Mouse (Mus musculus) right cerebral cortex, postnatal 25 days (tissue): ENCODE measurements around the gene Rora.

ENCODE experiments used
- DNase-seq: peaks from one replicate; pipeline ENCODE4 v3.0.0; 2022

Gene Rora

GRCm38 (mm10) chr9:68694889-68695495 is 41.4 kb downstream of the Rora start:
- no peak for DNase-seq

DNA sequence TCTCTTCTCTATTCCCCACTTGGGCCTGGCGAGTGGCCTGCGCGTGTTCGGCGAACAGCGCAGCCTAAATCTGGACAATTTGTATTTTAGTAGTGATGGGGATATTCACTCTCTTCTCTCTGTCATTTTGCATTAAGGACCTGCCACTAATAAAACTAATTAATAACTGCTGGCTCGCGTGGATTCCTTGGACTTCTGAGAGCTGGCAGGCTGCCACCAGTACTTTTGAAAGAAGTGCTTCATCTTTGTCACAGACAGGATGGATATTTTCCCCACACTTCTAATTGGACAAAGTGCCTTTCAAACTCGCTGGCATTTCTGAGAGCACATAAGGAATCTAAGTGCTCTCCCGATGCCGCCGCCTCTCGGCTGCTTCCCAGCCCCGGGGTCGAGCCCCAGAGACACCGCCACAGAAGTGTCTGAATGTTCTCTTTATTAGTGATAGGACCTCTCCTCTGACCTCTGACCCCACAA is 41.9 kb downstream of the Rora start:
- no peak for DNase-seq

DNA sequence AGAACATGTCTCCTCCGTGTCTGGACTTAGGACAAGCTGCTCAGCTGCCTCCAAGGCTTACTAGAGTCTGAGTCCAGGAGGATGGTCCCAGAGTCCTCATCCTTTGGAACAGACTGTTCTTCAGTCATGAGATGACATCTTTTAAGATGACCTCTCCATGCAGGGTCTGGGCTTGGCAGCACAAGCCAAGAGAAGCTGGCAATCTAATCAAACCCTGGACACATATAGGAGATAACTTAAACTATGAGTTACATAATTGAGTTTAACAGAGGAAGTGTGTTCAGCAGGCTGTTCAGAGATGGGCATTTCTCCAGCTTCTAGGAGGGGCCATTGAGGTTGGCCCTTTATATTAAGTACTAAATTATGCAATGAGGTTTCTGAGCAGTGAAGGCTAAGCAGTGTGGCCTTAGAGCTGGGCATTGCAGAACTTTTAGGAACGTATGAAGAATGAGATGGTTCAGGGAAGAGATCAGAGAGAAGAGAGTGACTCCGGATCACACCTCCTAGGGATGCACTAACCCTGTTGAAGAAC is 42.9 kb downstream of the Rora start:
- no peak for DNase-seq

DNA sequence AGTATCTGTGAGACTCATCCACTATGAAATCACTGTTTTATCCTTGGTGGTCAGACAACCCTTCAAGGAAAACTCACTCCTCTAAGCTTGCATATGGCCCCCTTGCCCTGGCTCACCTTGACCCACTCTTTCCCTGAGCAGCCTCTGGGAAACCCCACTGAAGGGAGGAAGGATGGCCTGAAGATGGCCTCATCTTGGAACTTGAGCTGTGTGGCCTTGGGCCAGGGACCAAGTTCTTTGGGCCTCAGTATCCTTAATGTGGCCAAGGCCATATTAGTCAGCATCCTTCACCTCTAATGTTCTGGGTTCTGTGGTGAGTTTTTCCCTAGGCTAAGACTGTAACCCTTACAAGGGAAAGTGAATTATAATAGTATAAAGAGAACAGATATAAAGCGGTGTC is 45.8 kb downstream of the Rora start:
- DNase-seq: no peak

GRCm38 (mm10) chr9:68699856-68700255 is 46.3 kb downstream of the Rora start:
- DNase-seq: no peak

- no peak for DNase-seq
Measured at GRCm38 (mm10) chr9:68707636-68708035, 54.0 kb downstream of the Rora start.

- no peak for DNase-seq
Measured at GRCm38 (mm10) chr9:68709232-68709631, 55.6 kb downstream of the Rora start.

DNA sequence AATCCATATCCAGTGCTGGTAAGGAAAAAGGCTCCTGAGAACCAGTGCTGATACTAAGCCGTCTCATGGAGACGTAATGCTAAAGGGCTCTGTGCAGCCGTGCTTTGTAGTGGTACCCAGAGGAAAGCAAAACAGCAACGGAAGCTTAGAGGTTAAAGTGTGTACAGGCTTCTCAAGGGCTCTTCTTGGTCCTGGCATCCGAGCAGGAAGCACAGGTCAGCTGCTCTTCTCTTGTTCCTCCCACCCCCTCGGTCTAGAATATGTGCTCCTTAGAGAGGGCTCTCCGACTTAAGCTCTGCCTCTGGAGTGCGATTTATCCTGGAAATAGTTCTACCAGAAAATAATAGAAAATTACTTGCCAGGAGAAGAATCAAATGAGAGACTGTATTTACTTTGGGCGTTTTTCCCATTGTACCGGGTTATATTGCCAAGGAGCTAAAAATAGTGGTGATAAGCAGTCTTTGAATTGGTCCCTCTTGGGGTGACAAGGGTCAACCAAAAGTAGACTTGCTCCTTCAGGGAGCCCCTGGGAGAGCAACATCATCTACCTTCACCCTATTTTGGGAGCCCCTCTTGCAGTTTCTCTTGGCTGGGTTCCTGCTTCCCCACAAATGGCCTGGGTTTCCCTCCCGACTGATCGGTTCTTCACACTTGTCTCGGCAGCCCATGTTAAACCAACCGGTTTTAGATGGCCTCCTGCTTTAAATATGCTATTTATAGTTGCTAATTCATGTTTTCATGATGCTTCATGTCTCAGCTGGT is 57.5 kb downstream of the Rora start:
- DNase-seq: no peak

- no peak for DNase-seq
Measured at GRCm38 (mm10) chr9:68716961-68717360, 63.4 kb downstream of the Rora start.

GRCm38 (mm10) chr9:68718427-68718826 is 64.8 kb downstream of the Rora start:
- no peak for DNase-seq

DNA sequence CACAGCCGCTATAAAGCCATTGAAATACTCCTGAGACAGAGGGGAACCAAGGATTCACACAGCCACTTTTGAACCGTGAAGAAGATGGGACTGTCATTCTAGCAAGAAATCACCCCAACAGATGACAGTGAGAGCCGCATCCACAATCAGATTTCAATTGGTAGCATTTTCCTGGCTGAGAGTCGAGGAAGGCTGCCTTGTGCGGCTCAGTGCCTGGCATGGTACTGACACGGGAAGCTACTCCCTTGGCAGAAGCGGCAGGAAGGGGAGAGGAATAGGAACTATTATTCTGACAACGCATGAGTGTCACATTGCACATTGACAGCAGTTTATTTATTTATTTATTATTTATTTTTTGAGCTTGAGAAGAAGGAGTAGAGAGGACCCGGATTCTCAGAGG is 65.7 kb downstream of the Rora start:
- no peak for DNase-seq

DNA sequence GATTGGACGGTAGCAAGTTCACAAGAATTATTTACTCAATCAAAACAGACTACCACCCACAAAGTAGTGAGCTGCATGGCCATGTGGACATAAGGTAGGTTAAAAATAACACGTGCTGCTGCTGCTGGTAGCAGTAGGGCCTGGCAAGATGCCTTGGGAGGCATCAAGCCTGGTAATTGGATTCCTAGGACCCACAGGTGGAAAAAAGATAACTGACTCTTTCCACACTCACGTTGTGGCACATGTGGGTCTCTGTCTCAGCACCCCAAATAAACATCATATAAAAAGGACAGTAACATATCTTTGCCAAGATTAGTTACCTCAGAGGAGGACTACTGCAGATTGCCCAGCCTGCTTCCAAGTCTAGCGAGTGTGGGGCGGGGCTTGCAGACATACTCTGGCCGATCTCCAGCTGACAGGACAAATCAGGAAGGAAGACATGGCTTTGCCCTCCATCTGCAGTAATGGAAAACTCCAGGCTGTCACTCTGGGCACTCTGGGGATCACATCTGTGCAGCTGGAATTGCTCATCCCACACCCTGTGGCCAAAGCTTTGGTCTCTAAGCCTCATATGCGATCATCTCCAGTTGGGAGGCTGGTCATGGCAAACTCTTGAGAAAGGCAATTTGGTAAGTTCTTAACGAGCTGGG is 71.2 kb downstream of the Rora start:
- peak; percentile 15 for DNase-seq

GRCm38 (mm10) chr9:68727166-68727855 is 73.7 kb downstream of the Rora start:
- no peak for DNase-seq

GRCm38 (mm10) chr9:68731438-68731837 is 77.9 kb downstream of the Rora start:
- DNase-seq: no peak

DNA sequence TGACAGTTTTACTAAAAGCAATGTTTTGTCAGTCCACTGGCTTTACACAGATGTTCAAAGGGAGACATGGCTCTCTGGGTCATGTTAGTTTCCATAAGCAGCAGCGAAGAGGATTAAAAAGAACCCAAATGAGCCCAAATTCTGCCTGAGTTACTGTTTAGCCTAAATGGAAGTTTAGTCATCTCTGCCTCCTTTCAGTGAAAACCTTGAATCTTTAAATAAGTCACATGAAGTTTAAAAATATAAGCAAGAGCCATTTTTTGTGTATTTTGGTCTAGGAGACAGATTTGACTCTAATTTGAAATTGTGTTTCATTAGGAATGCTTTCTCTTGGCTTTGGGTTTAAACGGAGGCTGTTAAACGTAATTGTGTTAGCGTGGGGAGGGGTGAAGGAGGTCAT is 79.3 kb downstream of the Rora start:
- no peak for DNase-seq

DNA sequence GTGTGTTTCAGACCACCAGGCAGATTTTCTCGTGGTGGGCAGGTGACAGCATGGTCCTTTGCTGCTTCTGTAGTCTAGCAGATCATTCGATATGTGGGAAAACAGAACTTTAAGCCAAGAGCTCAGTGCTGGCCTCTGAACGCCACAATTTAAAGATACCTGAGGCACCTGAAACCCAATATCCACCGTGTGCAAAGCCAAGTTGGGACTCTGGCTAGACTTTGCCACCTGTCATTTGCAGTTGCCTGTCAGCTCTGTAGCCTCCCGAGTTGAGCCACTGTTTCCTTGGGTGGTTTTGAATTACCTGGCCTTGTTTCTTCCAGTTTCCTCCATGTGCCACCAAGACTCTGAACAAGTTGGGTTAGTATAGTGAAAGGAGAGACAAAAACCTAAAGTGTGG is 82.3 kb downstream of the Rora start:
- DNase-seq: no peak

DNA sequence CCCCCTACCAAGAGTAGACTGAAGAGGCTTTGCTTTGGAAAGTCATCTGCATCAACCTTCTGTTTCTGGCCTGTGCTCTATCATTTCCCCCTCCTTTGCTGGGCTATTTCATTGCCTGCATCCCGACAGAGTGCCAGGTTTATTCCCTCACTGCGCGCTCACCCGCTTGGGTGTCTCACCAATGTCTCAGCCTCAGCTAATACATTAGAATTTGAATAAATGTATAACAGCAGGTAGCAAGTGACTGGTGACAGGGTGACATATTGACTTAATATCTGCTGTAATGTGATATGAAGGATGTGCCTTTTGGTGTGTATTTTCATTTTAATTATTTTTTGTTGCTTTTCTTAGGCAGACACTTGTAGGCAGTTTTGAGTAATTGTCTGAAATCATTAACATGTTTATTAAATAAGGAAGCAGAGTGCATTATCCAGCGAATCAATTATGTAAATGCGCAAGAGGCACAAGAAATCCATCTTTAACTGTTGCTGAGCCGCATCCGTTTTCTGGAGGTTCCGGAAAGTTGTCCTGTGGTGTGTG is 83.7 kb downstream of the Rora start:
- no peak for DNase-seq

GRCm38 (mm10) chr9:68745931-68746646 is 92.5 kb downstream of the Rora start:
- no peak for DNase-seq

GRCm38 (mm10) chr9:68756976-68757375 is 103.4 kb downstream of the Rora start:
- no peak for DNase-seq

DNA sequence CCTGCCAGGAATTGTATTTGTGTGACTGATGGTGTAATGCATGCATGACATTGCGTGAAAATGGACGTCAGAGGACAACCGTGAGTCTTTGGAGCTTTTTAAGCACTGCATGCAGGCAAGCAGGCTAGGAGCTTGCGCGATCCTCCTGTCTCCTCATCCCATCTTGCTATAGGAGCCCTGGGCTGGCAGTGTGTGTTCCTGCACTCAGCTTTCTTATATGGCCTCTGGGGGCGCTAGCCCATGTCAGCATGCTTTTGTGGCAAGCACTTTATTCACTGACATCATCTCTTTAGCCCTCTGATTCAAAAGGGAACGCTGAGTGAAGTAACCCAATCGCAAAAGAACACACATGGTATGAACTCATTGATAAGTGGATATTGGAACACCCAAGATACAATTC is 105.7 kb downstream of the Rora start:
- DNase-seq: no peak

DNA sequence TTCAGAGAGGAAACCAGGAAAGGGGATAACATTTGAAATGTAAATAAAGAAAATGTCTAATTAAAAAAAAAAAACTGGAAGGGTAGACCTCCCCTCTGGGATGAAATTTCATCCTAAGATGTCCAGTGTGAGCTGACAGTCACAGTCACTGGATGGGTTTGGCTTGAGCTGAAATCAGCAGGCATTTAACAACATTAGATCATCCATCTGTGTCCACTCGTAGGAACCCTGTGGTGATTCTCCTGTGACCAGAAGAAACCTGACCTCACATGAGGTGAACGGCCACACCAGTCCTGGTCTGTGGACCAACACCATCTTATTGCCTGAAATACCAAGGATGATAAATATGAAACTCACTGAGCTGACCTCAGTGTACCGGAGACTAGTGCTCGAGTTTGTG is 106.7 kb downstream of the Rora start:
- no peak for DNase-seq

DNA sequence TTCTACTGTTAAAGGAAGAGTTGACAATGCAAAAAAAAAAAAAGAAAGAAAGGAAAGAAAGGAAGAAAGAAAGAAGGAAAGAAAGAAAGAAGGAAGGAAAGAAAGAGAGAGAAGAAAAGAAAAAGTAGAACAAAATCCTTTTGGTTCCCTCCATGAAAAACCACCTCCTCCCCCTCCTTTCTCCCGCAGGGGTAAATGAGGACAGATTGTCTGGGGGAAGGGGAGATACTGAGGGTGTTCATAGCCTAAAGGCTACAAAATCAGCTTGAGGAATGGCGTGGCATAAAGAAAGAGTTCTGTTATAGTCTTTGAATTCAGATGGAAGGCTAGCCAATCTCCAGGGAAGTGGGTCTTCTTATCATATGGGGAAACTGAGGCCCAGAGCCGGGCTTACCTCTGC is 107.3 kb downstream of the Rora start:
- DNase-seq: no peak
